Mouse (Mus musculus) heart, embryonic 15.5 days (tissue): ENCODE results near the gene Eef1g. TPM values are rescaled to one million over a fixed set of nuclear protein-coding genes. Genes with fewer than 3 reads are reported as not detected.
A peak's percentile ranks its signal among the peaks of the same experiment; 100 is the strongest.

Experiments
- ATAC-seq: fragments of 200-750 bp; cut with Nextera tagmentation; replicated peaks from 2 replicates; pipeline ENCODE4 v1.8.0; 2017; ENCODE audit warnings: low read depth, moderate TSS enrichment; ENCODE audit not compliant: insufficient number of reproducible peaks, insufficient read depth, low FRiP score
- H3K27ac ChIP-seq: fragments of 300-500 bp; sonication (generic); 2 replicates; pipeline ENCODE4 v1.5.1; 2015; ENCODE audit warnings: mild to moderate bottlenecking, inconsistent platforms
- H3K27me3 ChIP-seq: fragments of 300-500 bp; sonication (generic); 2 replicates; pipeline ENCODE4 v1.6.1; 2015; ENCODE audit warnings: inconsistent platforms
- H3K36me3 ChIP-seq: fragments of 300-500 bp; sonication (generic); 2 replicates; pipeline ENCODE4 v1.6.1; 2015; ENCODE audit warnings: mild to moderate bottlenecking, inconsistent platforms
- H3K4me1 ChIP-seq: fragments of 300-500 bp; sonication (generic); replicated peaks from 2 replicates; pipeline ENCODE4 v1.6.1; 2015; ENCODE audit warnings: inconsistent platforms
- H3K4me2 ChIP-seq: fragments of 300-500 bp; sonication (generic); 2 replicates; pipeline ENCODE4 v1.6.1; 2015; ENCODE audit warnings: inconsistent platforms, mild to moderate bottlenecking, moderate library complexity
- H3K4me3 ChIP-seq: fragments of 300-500 bp; sonication (generic); 2 replicates; pipeline ENCODE4 v1.5.1; 2015; ENCODE audit warnings: mild to moderate bottlenecking, inconsistent platforms
- H3K9ac ChIP-seq: fragments of 300-500 bp; sonication (generic); 2 replicates; pipeline ENCODE4 v1.6.1; 2015; ENCODE audit warnings: mild to moderate bottlenecking, inconsistent platforms
- H3K9me3 ChIP-seq: fragments of 300-500 bp; sonication (generic); replicated peaks from 2 replicates; pipeline ENCODE4 v1.6.1; 2016; ENCODE audit warnings: inconsistent platforms
- WGBS: fragments of 180-500 bp; shearing (Covaris S2); methylation state at CpG from one replicate; pipeline ENCODE4 v1.1.7; 2015; ENCODE audit warnings: mixed read lengths; 5-methylcytosine and 5-hydroxymethylcytosine counted together
- polyA plus RNA-seq: library from polyadenylated mRNA; unstranded; fragments of >200 nt; fragmentation: Nextera tagmentation; extraction: Ambion mirVana; gene quantifications from 2 replicates; pipeline ENCODE4 v1.2.1, GENCODE M21; 2015

The Eef1g gene
- polyA plus RNA-seq, 1 experiment from 2014 or later: 216 TPM

DNA sequence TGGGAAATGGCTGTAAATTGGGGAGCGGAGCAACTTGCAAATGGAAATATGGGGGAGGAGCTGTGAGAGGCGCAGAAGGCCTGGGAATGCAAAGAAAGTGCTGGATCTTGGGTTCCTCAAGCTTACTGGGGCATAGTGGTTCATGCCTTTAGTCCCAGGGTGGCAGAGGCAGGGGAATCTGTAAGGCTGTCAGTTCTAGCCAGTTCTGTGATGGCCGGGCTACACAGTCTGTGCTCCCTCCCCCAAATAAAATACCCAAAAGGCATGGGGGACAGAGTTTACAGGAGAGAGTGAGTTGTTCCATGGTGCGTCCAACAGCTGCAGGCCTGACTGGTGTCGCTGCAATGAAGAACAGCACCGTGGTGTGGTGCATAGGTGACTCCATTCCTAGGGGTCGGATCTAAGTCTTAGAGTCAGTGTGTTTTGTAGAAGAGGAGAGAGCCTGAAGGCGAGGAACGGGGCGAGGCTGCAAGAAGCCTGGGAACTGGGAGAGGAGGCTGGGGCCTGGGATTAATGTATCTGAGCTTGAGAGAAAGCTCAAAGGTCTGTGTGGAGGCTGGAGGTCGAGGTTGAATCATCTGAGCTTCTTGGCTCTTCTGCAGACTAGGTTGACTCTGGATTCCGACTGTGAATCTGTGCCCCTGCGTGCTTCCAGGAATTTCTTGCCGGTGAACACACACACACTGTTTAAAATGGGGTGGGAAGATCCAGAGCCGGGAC is 21.7 kb downstream of the Eef1g start:
- Histone ChIP-seq H3K9me3 (no peaks in the 10 kb centered on the region), H3K4me3 (peak overlapping the region; percentile 78), H3K36me3 (no peaks in the 10 kb centered on the region), H3K4me1 (peaks cover 73% of the 10 kb centered on the region), H3K9ac (peak overlapping the region; percentile 89), H3K27ac (peak overlapping the region; percentile 97), H3K4me2 (peak overlapping the region; percentile 70), H3K27me3 (no peaks in the 10 kb centered on the region)
- WGBS: 24% methylated on average over 15 of the region's 15 CpGs
- no peak for ATAC-seq

DNA sequence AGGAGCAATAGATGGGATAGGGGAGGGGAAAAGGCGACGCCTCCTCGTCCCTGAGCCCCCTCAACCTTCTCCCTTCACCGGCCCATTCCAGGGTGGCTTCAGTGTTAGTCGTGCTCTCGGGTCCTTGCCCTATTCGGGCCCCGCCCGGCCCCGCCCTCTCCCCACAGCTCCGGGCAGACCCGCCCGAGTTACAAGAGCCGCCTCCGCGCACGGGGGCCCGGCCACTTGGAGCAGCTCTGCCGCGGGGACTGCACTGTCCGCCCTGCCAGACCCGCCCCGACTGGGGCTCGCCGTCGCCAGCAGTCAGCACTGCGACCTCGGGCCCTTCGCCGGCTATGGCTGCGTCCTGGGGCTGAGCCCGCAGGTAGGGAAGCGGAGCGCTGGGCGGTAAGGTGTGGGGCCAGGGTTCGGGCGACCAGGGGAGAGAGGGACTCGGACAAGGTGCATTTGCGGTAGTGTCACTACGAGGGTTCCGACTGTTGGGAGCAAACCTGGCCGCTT is 22.3 kb downstream of the Eef1g start, which contains the start of gene Ahnak:
Gene Ahnak (plus strand): TSS at position 219 of the 501 bp plus-strand sequence.
- Histone ChIP-seq H3K27ac (peak within 1 kb of the TSS; percentile 97), H3K9me3 (no peaks in the 10 kb centered on the region), H3K27me3 (no peaks in the 10 kb centered on the region), H3K4me1 (peaks cover 73% of the 10 kb centered on the region), H3K4me3 (peak within 1 kb of the TSS; percentile 78), H3K9ac (peak within 1 kb of the TSS; percentile 89), H3K4me2 (peak within 1 kb of the TSS; percentile 70), H3K36me3 (no peaks in the 10 kb centered on the region)
- WGBS: under 1% methylated on average over 42 of the region's 42 CpGs
- peak; percentile 74 for ATAC-seq

- Histone ChIP-seq H3K9me3 (no peaks in the 10 kb centered on the region), H3K4me3 (peak overlapping the region; percentile 78), H3K27ac (peak overlapping the region; percentile 97), H3K36me3 (no peaks in the 10 kb centered on the region), H3K27me3 (no peaks in the 10 kb centered on the region), H3K9ac (peak overlapping the region; percentile 89), H3K4me2 (peak overlapping the region; percentile 70), H3K4me1 (peaks cover 73% of the 10 kb centered on the region)
- WGBS: 1% methylated on average over 53 of the region's 53 CpGs
- ATAC-seq: peak; percentile 74
These were observed 23.0 kb downstream of the Eef1g start for GRCm38 (mm10) chr19:8989567-8990431.

- WGBS: 7% methylated on average over 15 of the region's 15 CpGs
- Histone ChIP-seq H3K9me3 (no peaks in the 10 kb centered on the region), H3K4me2 (peak overlapping the region; percentile 70), H3K9ac (peak overlapping the region; percentile 89), H3K4me3 (peak overlapping the region; percentile 78), H3K4me1 (peaks cover 73% of the 10 kb centered on the region), H3K27me3 (no peaks in the 10 kb centered on the region), H3K36me3 (no peaks in the 10 kb centered on the region), H3K27ac (peak overlapping the region; percentile 97)
- ATAC-seq: peak; percentile 18; the same call in 1 of the 2 replicates
These were observed 23.7 kb downstream of the Eef1g start for GRCm38 (mm10) chr19:8990432-8991102.

GRCm38 (mm10) chr19:8991245-8991870 is 24.5 kb downstream of the Eef1g start:
- Histone ChIP-seq H3K9ac (peak overlapping the region; percentile 89), H3K9me3 (no peaks in the 10 kb centered on the region), H3K4me3 (peak overlapping the region; percentile 78), H3K36me3 (no peaks in the 10 kb centered on the region), H3K27ac (peak overlapping the region; percentile 97), H3K27me3 (no peaks in the 10 kb centered on the region), H3K4me2 (peak overlapping the region; percentile 70), H3K4me1 (peaks cover 73% of the 10 kb centered on the region)
- 37% methylated on average over 4 of the region's 4 CpGs for WGBS
- no peak for ATAC-seq

- H3K4me1 ChIP-seq: peaks cover 80% of the 10 kb centered on the region
- WGBS: 56% methylated on average over 13 of the region's 13 CpGs
- no peaks in the 10 kb centered on the region for H3K9me3 ChIP-seq
- peak overlapping the region; percentile 97 for H3K27ac ChIP-seq
- no peaks in the 10 kb centered on the region for H3K36me3 ChIP-seq
- H3K4me3 ChIP-seq: peak overlapping the region; percentile 78
- peak overlapping the region; percentile 70 for H3K4me2 ChIP-seq
- H3K9ac ChIP-seq: peak overlapping the region; percentile 89
- no peak for ATAC-seq
- H3K27me3 ChIP-seq: no peaks in the 10 kb centered on the region
These were observed 25.3 kb downstream of the Eef1g start for GRCm38 (mm10) chr19:8991871-8992735.

DNA sequence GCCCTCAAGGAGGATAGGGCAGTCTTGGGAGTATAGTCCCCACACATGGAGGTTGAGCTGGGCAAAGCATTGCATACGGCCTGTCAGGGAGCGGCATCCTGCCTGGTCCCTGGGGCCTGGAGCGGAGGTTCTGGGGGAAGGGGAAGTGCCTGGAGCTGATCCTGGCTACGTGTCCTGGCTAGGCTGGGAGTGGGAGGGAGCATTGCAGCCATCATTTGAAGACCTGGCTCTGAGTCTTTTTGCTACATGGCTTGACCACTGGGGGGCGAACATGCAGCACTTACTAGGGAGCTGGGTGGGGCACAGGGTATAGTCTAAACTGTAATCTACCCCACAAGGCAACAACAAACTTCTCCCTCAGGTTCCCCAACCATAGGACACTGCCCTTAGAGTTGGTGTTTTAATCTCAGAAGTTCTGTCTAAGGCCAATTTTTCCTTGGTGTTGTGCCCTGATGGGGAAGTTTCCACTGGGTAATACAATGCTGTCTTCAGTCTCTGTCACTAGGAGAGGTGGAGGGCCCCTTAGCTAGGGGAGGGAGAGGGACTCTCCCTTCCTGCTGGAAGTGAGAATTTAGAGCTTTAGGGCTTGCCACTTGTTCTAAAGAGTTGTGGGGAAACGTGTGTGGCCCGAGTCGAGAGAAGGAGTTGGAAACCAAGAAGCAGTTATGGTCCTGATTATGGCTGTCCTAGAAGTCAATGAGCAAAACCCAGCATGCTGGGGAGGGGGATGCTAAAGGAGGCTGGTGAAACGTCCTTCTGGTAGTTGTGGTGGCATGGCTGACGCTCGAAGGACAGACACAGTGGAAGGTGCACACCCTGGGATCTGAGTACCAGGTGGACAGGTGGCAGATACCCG is 26.2 kb downstream of the Eef1g start:
- peak overlapping the region; percentile 78 for H3K4me3 ChIP-seq
- WGBS: 33% methylated on average over 12 of the region's 12 CpGs
- H3K27ac ChIP-seq: peak overlapping the region; percentile 97
- peaks cover 80% of the 10 kb centered on the region for H3K4me1 ChIP-seq
- no peaks in the 10 kb centered on the region for H3K9me3 ChIP-seq
- H3K4me2 ChIP-seq: peak overlapping the region; percentile 70
- no peaks in the 10 kb centered on the region for H3K36me3 ChIP-seq
- peak; percentile 29 for ATAC-seq
- peak overlapping the region; percentile 17; the same call in 1 of the 2 replicates for H3K9ac ChIP-seq
- H3K27me3 ChIP-seq: no peaks in the 10 kb centered on the region

GRCm38 (mm10) chr19:8993625-8993912 is 26.7 kb downstream of the Eef1g start:
- 79% methylated on average over 2 of the region's 2 CpGs for WGBS
- H3K27ac ChIP-seq: peak overlapping the region; percentile 97
- peak overlapping the region; percentile 70 for H3K4me2 ChIP-seq
- H3K27me3 ChIP-seq: no peaks in the 10 kb centered on the region
- no peaks in the 10 kb centered on the region for H3K36me3 ChIP-seq
- H3K9me3 ChIP-seq: no peaks in the 10 kb centered on the region
- H3K9ac ChIP-seq: no peak overlapping the region
- H3K4me3 ChIP-seq: 0 out of 2 replicates have a peak overlapping the region, but pooled peaks have one; percentile 9
- peaks cover 80% of the 10 kb centered on the region for H3K4me1 ChIP-seq
- ATAC-seq: no peak

DNA sequence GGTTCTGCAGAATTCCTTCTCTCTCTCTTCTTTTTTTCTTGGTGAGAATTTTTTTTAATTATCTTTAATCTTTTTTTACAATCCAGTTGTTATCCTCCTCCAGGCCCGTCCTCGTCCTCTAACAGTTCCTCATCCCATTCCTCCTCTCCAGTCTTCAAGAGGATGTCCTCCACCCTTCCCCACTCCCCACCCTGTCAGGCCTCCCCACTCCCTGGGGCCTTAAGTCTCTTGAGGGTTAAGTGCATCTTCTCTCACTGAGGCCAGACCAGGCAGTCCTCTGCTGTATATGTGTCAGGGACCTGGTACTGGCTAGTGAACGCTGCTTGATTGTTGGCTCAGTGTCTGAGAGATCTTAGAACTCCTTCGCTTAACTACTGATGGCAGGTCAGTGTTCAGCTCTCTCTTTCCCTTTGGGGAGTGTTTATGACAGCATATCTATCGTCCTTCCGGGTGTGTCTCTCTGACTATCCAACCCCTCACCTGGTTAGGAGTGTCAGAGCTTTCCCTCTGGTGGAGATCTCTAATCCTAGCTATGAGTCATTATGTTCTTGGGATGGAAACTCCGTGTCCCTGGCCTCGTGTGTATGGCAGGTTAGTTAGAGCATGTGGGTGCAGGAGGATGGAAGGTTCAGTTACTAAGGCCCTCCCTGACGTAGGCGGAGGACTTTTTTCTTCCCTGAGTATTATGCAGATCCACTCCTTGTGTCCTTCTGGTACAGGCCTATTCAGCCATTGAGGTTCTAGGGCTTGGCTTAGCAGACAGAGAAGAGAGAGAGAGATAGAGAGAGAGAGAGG is 28.2 kb downstream of the Eef1g start:
- no peaks in the 10 kb centered on the region for H3K27me3 ChIP-seq
- ATAC-seq: no peak
- no peak overlapping the region for H3K27ac ChIP-seq
- peak overlapping the region; percentile 4; the same call in 1 of the 2 replicates for H3K9ac ChIP-seq
- peaks cover 8% of the 10 kb centered on the region for H3K36me3 ChIP-seq
- 69% methylated on average over 10 of the region's 10 CpGs for WGBS
- H3K4me3 ChIP-seq: no peak overlapping the region
- H3K4me1 ChIP-seq: peaks cover 83% of the 10 kb centered on the region
- H3K4me2 ChIP-seq: no peak overlapping the region
- no peaks in the 10 kb centered on the region for H3K9me3 ChIP-seq
